Mouse (Mus musculus): ENCODE data around the gene Hoxb5. TPM values are rescaled to one million over a fixed set of nuclear protein-coding genes. Genes with fewer than 3 reads are reported as not detected.
A peak's percentile ranks its signal among the peaks of the same experiment; 100 is the strongest.

Hoxb5 gene
- polyA plus RNA-seq, 1 experiment from 2014 or later = 0.37 TPM

DNA sequence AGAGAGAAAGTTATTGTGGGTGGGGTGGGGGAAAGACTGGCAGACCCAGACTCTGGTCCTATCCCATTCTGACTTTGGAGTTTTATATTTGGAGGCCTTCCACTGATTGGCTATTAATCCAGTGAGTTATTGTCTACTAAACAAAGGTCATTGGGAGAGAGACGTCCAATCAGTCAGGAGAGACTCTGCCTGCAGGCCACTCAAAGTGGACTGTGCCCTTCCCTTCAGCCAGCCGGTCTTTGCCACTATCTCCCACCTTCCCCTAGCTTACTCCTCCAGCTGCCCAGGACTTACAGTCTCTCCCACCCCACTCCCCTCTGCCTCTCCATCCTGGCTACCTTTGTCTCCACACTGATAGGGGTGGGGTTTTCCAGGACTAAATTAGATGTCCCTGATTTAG, 33.5 kb downstream of the Hoxb5 start:
- no peaks in the 10 kb centered on the region for H3K36me3 ChIP-seq (ENCODE audit: control insufficient read depth, insufficient read depth)
- 36% methylated on average over 2 of the region's 2 CpGs for WGBS (ENCODE audit: insufficient replicate concordance)
- no peak overlapping the region for H3K9ac ChIP-seq (ENCODE audit: low read depth, low read length)
- peaks cover 83% of the 10 kb centered on the region for H3K27me3 ChIP-seq (ENCODE audit: control insufficient read depth, insufficient read depth, low read depth, low read length)
- no peak overlapping the region for H3K4me2 ChIP-seq (ENCODE audit: low read depth, low read length)
- H3K27ac ChIP-seq (ENCODE audit: low read length) = no peak overlapping the region
- no peak overlapping the region for H3K4me3 ChIP-seq (ENCODE audit: low read depth, low read length)
- no peaks in the 10 kb centered on the region for H3K9me3 ChIP-seq (replicated peaks; ENCODE audit: control insufficient read depth, low read length)
- ATAC-seq (ENCODE audit: low read depth) = no peak
- no peaks in the 10 kb centered on the region for H3K4me1 ChIP-seq (ENCODE audit: control insufficient read depth, low read depth, low read length)

DNA sequence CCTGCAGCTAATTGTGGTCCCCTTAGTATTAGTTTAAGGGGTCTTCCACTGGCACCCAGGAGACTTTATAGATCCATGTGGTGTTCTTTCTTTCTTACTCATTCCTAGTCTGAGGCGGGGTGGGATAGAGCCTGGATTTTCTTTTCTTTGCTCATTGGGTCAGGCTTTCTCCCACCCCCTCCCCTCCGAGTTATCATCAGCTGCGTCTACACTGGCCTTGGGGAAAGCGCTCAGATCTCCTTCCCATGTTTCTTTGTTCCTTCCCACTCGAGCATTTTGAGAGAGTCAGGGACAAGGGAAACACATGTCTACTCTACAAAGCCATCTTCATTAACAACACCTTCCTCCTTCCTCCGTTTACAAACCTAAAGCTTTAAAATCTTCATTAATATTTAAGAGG, 33.9 kb downstream of the Hoxb5 start:
- no peak overlapping the region for H3K4me2 ChIP-seq (ENCODE audit: low read depth, low read length)

DNA sequence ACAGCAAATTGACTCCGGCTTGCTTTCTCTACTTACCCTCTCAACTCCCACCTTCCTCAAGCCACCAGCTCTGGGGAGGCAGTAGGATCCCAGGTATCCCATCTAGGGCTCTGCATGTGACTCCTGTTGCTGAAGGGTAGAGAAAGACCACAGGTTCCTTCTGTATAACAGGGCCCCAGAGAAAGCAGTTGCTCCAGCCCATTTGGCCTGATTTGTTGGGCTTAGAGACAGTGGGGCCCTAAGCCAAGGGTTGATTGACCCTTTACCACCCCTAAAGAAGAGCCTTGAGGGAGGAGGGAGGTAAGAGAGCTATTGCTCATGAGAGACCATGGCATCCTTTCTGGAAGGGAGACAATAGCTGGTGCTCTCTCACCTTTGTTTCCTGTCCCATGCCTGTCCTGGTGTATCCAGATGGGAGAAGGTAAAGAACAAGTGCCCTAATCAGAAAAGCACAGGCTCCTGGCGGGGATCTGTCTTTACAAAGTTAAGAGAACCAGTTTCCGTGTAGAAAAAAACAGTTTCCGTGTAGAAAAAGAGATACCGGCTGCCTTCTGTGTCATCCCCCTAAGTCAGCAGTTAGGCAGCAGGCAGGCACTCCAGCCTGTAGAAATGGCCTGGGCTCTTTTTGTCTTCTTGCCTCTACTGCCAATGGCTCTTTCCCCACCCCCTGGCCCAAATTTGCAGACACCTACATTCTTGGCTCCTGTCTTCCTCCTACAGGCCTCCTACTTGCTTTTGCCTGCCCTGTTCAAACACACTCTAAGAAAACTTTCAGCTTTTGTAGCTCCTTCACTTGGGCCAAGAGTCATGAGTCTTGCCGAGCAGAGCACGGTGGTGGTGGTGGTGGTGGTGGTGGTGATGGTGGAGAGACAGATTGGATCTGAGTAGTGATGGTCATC, 36.1 kb downstream of the Hoxb5 start:
- Histone ChIP-seq H3K4me1 (ENCODE audit: control insufficient read depth, low read depth, low read length) (no peaks in the 10 kb centered on the region), H3K9ac (ENCODE audit: low read depth, low read length) (no peak overlapping the region), H3K9me3 (replicated peaks; ENCODE audit: control insufficient read depth, low read length) (no peaks in the 10 kb centered on the region), H3K4me2 (ENCODE audit: low read depth, low read length) (no peak overlapping the region), H3K27me3 (ENCODE audit: control insufficient read depth, insufficient read depth, low read depth, low read length) (peaks cover 83% of the 10 kb centered on the region), H3K4me3 (ENCODE audit: low read depth, low read length) (no peak overlapping the region), H3K27ac (ENCODE audit: low read length) (no peak overlapping the region), H3K36me3 (ENCODE audit: control insufficient read depth, insufficient read depth) (no peaks in the 10 kb centered on the region)
- WGBS (ENCODE audit: insufficient replicate concordance) = 33% methylated on average over 7 of the region's 7 CpGs
- ATAC-seq (ENCODE audit: low read depth) = no peak

More for the DNA sequence above, 33.9 kb downstream of the Hoxb5 start:
- Histone ChIP-seq H3K27ac (ENCODE audit: low read length) (no peak overlapping the region), H3K9me3 (replicated peaks; ENCODE audit: control insufficient read depth, low read length) (no peaks in the 10 kb centered on the region), H3K36me3 (ENCODE audit: control insufficient read depth, insufficient read depth) (no peaks in the 10 kb centered on the region), H3K4me3 (ENCODE audit: low read depth, low read length) (no peak overlapping the region), H3K9ac (ENCODE audit: low read depth, low read length) (no peak overlapping the region), H3K27me3 (ENCODE audit: control insufficient read depth, insufficient read depth, low read depth, low read length) (peaks cover 83% of the 10 kb centered on the region), H3K4me1 (ENCODE audit: control insufficient read depth, low read depth, low read length) (no peaks in the 10 kb centered on the region)
- 34% methylated on average over 6 of the region's 6 CpGs for WGBS (ENCODE audit: insufficient replicate concordance)
- ATAC-seq (ENCODE audit: low read depth) = no peak

DNA sequence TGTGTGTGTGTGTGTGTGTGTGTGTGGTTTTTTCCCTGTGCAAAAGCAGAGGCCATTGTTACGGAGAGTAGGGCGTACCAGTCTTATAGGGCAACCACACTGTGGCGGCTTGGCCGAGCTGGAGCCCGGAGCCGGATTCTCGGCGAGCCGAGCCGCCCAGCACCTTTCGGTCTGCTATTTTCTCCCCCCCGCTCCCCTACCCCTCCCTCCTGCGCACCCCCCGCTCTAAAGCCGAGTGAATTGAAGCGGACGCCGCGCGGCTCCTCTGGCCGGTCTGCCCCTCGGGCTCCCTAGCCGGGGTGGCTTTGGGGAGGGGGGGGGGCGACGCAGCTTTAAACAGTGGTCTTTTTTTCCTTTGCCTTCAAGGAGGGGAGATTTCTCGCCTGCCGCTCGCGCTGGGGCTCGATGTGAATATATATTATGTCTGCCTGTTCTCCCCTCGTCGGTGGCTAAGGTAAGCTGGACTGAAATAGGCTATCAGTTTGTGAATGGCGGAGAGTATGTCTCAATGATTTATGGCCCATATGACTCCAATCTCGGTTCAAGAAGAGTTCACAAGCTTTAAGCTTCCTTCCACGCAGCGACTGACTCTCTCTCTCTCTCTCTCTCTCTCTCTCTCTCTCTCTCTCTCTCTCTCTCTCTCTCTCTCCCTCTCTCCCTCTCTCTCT, 37.7 kb downstream of the Hoxb5 start:
- no peak overlapping the region for H3K9ac ChIP-seq (ENCODE audit: low read depth, low read length)
- ATAC-seq (ENCODE audit: low read depth) = no peak
- no peaks in the 10 kb centered on the region; the same call in 1 of the 2 replicates for H3K4me1 ChIP-seq (ENCODE audit: control insufficient read depth, low read depth, low read length)
- WGBS (ENCODE audit: insufficient replicate concordance) = 1% methylated on average over 35 of the region's 36 CpGs
- no peaks in the 10 kb centered on the region for H3K9me3 ChIP-seq (replicated peaks; ENCODE audit: control insufficient read depth, low read length)
- H3K4me2 ChIP-seq (ENCODE audit: low read depth, low read length) = no peak overlapping the region
- peaks cover 90% of the 10 kb centered on the region for H3K27me3 ChIP-seq (ENCODE audit: control insufficient read depth, insufficient read depth, low read depth, low read length)
- no peak overlapping the region for H3K27ac ChIP-seq (ENCODE audit: low read length)
- H3K4me3 ChIP-seq (ENCODE audit: low read depth, low read length) = no peak overlapping the region
- no peaks in the 10 kb centered on the region for H3K36me3 ChIP-seq (ENCODE audit: control insufficient read depth, insufficient read depth)

DNA sequence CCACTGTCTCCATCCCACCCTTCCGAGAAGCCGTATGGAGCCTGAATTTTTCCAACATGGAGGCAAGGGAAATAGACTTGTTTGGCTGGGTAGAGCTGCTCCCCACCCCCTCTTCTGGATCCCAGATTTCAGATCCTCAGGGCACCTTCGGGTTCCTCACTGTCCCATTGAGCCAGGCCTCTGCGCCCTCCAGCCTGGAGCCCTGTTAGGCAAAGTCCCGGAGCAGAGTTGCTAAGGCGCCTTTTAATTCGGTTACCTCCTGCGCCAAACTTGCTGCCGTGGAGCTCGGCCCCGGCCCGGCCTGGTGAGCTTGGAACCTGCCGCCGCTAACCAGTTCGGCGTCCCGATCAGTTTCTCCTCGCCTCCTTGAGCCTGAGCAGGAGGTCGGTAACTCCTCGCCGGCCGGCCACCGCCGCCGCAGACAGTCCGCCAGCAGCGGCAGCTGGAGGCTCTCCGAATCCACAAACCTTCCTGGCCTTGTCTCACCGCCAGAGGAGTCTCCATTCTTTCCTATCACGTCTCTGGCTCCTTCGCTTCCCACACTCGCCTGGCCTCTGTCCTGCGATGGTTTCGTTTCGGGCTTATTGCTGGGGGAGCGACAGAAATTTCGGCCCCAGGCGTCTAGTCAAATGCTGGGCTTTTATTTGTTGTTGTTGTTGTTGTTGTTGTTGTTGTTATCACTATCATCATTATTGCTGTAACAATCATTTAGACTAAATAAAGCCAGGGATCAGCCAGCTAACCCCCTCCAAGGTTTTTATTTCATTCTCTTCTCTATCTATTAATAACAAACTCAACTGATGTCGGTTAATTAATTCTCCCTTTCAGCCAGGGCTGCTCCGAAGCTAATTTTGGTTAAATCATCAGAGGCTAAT, 38.8 kb downstream of the Hoxb5 start:
- H3K4me1 ChIP-seq (ENCODE audit: control insufficient read depth, low read depth, low read length) = no peaks in the 10 kb centered on the region; the same call in 1 of the 2 replicates
- whole genome bisulfite sequencing (ENCODE audit: insufficient replicate concordance) = 3% methylated on average over 40 of the region's 40 CpGs
- peaks cover 90% of the 10 kb centered on the region for H3K27me3 ChIP-seq (ENCODE audit: control insufficient read depth, insufficient read depth, low read depth, low read length)
- H3K27ac ChIP-seq (ENCODE audit: low read length) = peak overlapping the region; percentile 14; the same call in 1 of the 2 replicates
- H3K4me2 ChIP-seq (ENCODE audit: low read depth, low read length) = no peak overlapping the region
- H3K36me3 ChIP-seq (ENCODE audit: control insufficient read depth, insufficient read depth) = no peaks in the 10 kb centered on the region
- no peak for ATAC-seq (ENCODE audit: low read depth)
- H3K4me3 ChIP-seq (ENCODE audit: low read depth, low read length) = peak overlapping the region; percentile 36
- no peak overlapping the region for H3K9ac ChIP-seq (ENCODE audit: low read depth, low read length)
- H3K9me3 ChIP-seq (replicated peaks; ENCODE audit: control insufficient read depth, low read length) = no peaks in the 10 kb centered on the region

DNA sequence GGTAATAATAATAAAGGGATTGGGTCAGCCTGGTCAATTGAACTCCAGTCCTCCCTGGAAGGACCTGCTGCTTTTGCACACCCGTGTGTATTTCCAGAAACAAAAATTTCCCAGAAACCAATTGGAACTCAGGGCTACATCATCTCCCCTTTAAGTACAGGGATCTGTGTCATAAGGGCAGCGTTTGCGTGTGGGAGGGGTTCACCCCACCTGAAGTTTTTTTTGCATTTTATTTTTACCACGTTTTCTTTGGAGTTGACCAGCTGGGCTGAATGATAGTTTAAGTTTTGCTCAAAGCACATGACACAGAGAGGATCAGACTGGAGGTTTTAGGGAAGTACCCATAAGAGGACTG, 39.4 kb downstream of the Hoxb5 start:
- no peak for ATAC-seq (ENCODE audit: low read depth)
- WGBS (ENCODE audit: insufficient replicate concordance) = 7% methylated on average over 4 of the region's 4 CpGs
- H3K27me3 ChIP-seq (ENCODE audit: control insufficient read depth, insufficient read depth, low read depth, low read length) = peaks cover 90% of the 10 kb centered on the region
- no peak overlapping the region for H3K4me2 ChIP-seq (ENCODE audit: low read depth, low read length)
- no peak overlapping the region for H3K27ac ChIP-seq (ENCODE audit: low read length)
- no peaks in the 10 kb centered on the region; the same call in 1 of the 2 replicates for H3K4me1 ChIP-seq (ENCODE audit: control insufficient read depth, low read depth, low read length)
- H3K4me3 ChIP-seq (ENCODE audit: low read depth, low read length) = no peak overlapping the region
- H3K9me3 ChIP-seq (replicated peaks; ENCODE audit: control insufficient read depth, low read length) = no peaks in the 10 kb centered on the region
- H3K9ac ChIP-seq (ENCODE audit: low read depth, low read length) = no peak overlapping the region
- no peaks in the 10 kb centered on the region for H3K36me3 ChIP-seq (ENCODE audit: control insufficient read depth, insufficient read depth)

DNA sequence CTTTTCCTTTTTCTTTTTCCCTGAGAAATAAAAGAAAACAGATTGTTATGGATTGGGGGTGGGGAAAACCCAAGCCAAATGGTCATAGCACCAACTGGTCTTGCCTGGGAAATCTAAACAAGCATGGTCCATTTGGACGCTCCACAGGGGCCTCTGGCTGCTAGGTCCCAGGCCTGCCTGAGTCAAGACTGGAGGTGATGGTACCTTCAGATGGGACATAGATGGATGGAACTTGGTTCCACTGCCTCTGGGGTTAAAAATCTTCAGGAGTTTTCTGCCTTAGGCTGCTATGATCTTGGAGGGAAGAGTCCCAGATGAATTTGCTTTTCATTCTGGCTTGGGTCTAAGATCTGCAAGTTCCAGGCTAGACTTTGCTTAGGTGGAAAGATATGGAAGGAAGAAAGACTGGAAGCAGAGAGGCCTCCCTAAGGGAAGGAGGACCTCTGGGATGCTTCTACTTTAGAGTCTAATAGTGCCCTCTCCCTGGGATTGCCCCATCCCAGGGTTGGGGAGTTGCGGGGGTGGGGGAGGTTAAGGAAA, 40.1 kb downstream of the Hoxb5 start:
- Histone ChIP-seq H3K27ac (ENCODE audit: low read length) (no peak overlapping the region), H3K27me3 (ENCODE audit: control insufficient read depth, insufficient read depth, low read depth, low read length) (peaks cover 92% of the 10 kb centered on the region), H3K4me2 (ENCODE audit: low read depth, low read length) (no peak overlapping the region), H3K9me3 (replicated peaks; ENCODE audit: control insufficient read depth, low read length) (no peaks in the 10 kb centered on the region), H3K4me1 (ENCODE audit: control insufficient read depth, low read depth, low read length) (no peaks in the 10 kb centered on the region; the same call in 1 of the 2 replicates), H3K4me3 (ENCODE audit: low read depth, low read length) (no peak overlapping the region), H3K9ac (ENCODE audit: low read depth, low read length) (no peak overlapping the region), H3K36me3 (ENCODE audit: control insufficient read depth, insufficient read depth) (no peaks in the 10 kb centered on the region)
- ATAC-seq (ENCODE audit: low read depth) = no peak
- 39% methylated on average over 2 of the region's 2 CpGs for WGBS (ENCODE audit: insufficient replicate concordance)

DNA sequence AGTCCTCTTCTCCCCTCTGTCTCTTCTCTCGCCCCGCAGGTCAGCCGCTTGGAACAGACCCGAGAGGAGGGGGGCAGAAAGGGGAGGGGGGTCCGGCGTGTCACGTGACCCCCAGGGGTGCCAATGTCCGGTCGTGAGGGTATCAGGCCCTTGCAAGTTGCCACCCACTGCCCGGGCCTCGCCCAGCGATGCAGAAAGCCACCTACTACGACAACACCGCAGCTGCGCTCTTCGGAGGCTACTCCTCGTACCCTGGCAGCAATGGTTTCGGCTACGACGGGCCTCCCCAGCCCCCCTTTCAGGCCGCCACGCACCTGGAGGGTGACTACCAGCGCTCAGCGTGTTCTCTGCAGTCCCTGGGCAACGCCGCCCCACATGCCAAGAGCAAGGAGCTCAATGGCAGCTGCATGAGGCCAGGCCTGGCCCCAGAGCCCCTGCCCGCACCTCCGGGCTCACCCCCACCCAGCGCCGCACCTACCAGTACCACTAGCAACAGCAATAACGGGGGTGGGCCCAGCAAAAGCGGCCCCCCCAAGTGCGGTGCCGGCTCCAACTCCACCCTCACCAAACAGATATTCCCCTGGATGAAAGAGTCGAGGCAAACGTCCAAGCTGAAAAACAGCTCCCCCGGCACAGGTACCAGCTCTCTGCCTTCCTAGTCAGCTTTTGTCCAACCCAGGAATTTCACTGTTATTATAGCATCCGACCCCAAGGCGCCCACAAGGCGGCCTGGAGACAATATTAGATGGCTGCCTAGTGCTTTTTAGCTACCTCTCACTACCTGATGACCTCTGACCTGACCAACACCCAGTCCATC, 41.1 kb downstream of the Hoxb5 start:
- no peak for ATAC-seq (ENCODE audit: low read depth)
- H3K4me3 ChIP-seq (ENCODE audit: low read depth, low read length) = no peak overlapping the region
- H3K36me3 ChIP-seq (ENCODE audit: control insufficient read depth, insufficient read depth) = no peaks in the 10 kb centered on the region
- no peaks in the 10 kb centered on the region; the same call in 1 of the 2 replicates for H3K4me1 ChIP-seq (ENCODE audit: control insufficient read depth, low read depth, low read length)
- no peak overlapping the region for H3K4me2 ChIP-seq (ENCODE audit: low read depth, low read length)
- no peaks in the 10 kb centered on the region for H3K9me3 ChIP-seq (replicated peaks; ENCODE audit: control insufficient read depth, low read length)
- WGBS (ENCODE audit: insufficient replicate concordance) = 32% methylated on average over 40 of the region's 40 CpGs
- H3K27ac ChIP-seq (ENCODE audit: low read length) = no peak overlapping the region
- peaks cover 92% of the 10 kb centered on the region for H3K27me3 ChIP-seq (ENCODE audit: control insufficient read depth, insufficient read depth, low read depth, low read length)
- no peak overlapping the region for H3K9ac ChIP-seq (ENCODE audit: low read depth, low read length)
